Mouse (Mus musculus) midbrain, embryonic 10.5 days (tissue): ENCODE results near the gene 1700028P14Rik. TPM values are rescaled to one million over a fixed set of nuclear protein-coding genes. Genes with fewer than 3 reads are reported as not detected.

Source experiments
- DNase-seq: peaks from one replicate; pipeline ENCODE4 v3.0.0-alpha.2; 2017; ENCODE audit warnings: low spot score
- H3K27ac ChIP-seq: fragments of 300-500 bp; sonication (generic); replicated peaks from 2 replicates; pipeline ENCODE4 v1.5.1; 2016; ENCODE audit warnings: mild to moderate bottlenecking
- H3K27me3 ChIP-seq: fragments of 300-500 bp; sonication (generic); 2 replicates; pipeline ENCODE4 v1.6.1; 2016; ENCODE audit warnings: low read depth, mild to moderate bottlenecking; ENCODE audit not compliant: poor library complexity, severe bottlenecking
- H3K36me3 ChIP-seq: fragments of 300-500 bp; sonication (generic); 2 replicates; pipeline ENCODE4 v1.6.1; 2016; ENCODE audit warnings: mild to moderate bottlenecking, moderate library complexity
- H3K4me1 ChIP-seq: fragments of 300-500 bp; sonication (generic); 2 replicates; pipeline ENCODE4 v1.6.1; 2016
- H3K4me3 ChIP-seq: fragments of 300-500 bp; sonication (generic); 2 replicates; pipeline ENCODE4 v1.5.1; 2016; ENCODE audit warnings: mild to moderate bottlenecking, moderate library complexity
- H3K9me3 ChIP-seq: fragments of 300-500 bp; sonication (generic); replicated peaks from 2 replicates; pipeline ENCODE4 v1.6.1; 2016; ENCODE audit warnings: mild to moderate bottlenecking
- WGBS: fragments of 180-500 bp; shearing (Covaris S2); methylation state at CpG from one replicate; pipeline ENCODE4 v1.1.7; 2016; 5-methylcytosine and 5-hydroxymethylcytosine counted together
- polyA plus RNA-seq: library from polyadenylated mRNA; unstranded; fragments of >200 nt; fragmentation: Nextera tagmentation; extraction: Ambion mirVana; gene quantifications from 2 replicates; pipeline ENCODE4 v1.2.1, GENCODE M21; 2016

1700028P14Rik gene
- polyA plus RNA-seq, 1 experiment from 2014 or later = 0.14 TPM

GRCm38 (mm10) chr19:23657261-23657932 lies 4.8 kb upstream of the 1700028P14Rik start:
- 76% methylated on average over 12 of the region's 12 CpGs for WGBS
- DNase-seq = no peak

DNA sequence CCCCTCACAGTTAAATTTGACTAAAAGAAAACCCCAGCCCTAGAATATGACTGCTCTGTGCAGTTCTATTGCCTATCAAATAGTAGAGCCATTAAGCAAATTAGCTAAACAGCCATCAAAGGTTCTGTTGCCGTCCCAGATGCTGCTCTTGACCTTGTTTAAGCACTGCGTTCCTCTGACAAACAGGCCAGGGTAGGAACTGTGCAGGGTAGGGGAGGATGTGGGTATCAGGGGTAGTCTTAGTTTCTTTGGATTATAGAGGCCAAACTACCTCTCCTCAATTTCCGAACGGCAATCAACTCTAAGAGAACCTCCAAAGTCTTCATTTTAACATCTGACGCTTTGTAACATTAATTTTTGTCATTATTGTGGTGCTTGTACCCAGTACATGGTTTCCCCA lies 542 bp upstream of the 1700028P14Rik start:
- WGBS = 89% methylated on average over 5 of the region's 5 CpGs
- DNase-seq = no peak
- Histone ChIP-seq H3K4me3 (no peak overlapping the region), H3K4me1 (peaks cover 6% of the 10 kb centered on the region), H3K36me3 (no peaks in the 10 kb centered on the region), H3K27ac (no peak overlapping the region), H3K9me3 (no peaks in the 10 kb centered on the region), H3K27me3 (peaks cover 10% of the 10 kb centered on the region; the same call in 1 of the 2 replicates)

More at GRCm38 (mm10) chr19:23657261-23657932, 4.8 kb upstream of the 1700028P14Rik start:
- Histone ChIP-seq H3K27me3 (no peaks in the 10 kb centered on the region), H3K27ac (no peak overlapping the region), H3K4me3 (no peak overlapping the region), H3K4me1 (peaks cover 4% of the 10 kb centered on the region), H3K36me3 (no peaks in the 10 kb centered on the region), H3K9me3 (no peaks in the 10 kb centered on the region)

DNA sequence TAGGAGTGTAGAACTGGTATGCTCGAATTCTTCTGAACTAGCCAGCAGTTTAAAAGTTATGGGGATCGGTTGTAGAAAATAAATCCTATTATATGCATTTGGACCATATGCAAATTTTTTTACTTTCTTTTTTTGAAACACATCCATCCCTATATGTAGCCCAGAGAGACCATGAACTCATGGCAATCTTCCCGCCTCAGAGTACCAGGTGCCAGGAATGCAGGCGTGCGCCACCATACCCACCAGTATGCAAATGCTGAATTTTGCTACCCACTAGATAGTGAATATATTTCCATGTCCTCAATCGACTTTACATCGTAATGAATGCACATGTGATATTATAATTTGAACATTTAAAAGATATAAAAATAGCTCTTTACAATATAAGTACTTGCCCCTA lies 5.3 kb downstream of the 1700028P14Rik start:
- Histone ChIP-seq H3K27me3 (peaks cover 9% of the 10 kb centered on the region; the same call in 1 of the 2 replicates), H3K27ac (no peak overlapping the region), H3K4me1 (peaks cover under 1% of the 10 kb centered on the region), H3K36me3 (no peaks in the 10 kb centered on the region), H3K4me3 (no peak overlapping the region), H3K9me3 (no peaks in the 10 kb centered on the region)
- WGBS = 95% methylated on average over 7 of the region's 7 CpGs
- no peak for DNase-seq

- no peak overlapping the region for H3K4me3 ChIP-seq
- H3K4me1 ChIP-seq = no peaks in the 10 kb centered on the region
- WGBS = 78% methylated on average over 7 of the region's 7 CpGs
- no peak overlapping the region for H3K27ac ChIP-seq
- DNase-seq = no peak
- H3K9me3 ChIP-seq = no peaks in the 10 kb centered on the region
- H3K36me3 ChIP-seq = no peaks in the 10 kb centered on the region
- no peaks in the 10 kb centered on the region for H3K27me3 ChIP-seq
These were observed 7.3 kb downstream of the 1700028P14Rik start for GRCm38 (mm10) chr19:23645347-23645746.

DNA sequence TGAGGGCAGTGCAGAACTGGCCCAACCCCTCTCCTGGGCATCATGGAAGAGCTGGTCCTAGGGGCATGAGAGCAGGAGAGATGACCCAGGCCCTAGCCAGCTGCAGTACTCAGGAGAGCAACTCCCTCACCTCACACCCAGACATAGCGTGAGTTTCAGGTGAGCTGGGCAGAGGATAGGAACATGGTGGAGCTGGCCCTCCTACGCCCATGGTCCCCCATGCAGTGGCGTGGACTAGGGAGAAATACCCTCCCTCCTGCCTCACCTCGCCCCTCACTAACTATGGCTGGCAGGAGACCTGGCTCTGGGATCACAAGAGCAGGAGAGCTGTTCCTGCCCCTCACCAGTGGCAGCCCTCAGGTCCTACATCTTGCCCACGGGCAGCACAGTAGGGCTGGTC lies 8.8 kb downstream of the 1700028P14Rik start:
- WGBS = 91% methylated on average over 5 of the region's 5 CpGs

DNA sequence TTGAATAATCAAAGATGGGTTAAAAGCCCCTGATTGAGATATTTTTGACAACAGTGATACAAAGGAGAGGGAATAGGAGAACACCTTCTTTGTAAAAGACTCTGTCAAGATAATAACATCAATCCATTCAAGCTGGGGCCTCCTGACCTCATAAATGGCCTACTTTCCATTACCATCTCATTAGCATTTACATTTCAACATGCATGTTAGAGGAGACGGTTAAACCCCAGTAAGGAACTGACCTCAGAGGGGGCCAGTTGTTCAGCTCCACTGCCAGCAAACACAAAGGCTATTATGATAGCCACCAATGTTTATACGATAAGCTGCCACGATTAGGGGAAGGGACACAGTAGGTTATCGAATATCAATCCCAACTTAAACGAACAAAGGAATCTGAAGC lies 15.8 kb downstream of the 1700028P14Rik start:
- no peak overlapping the region for H3K4me3 ChIP-seq
- no peak overlapping the region for H3K27ac ChIP-seq
- no peak for DNase-seq
- no peaks in the 10 kb centered on the region for H3K36me3 ChIP-seq
- no peaks in the 10 kb centered on the region for H3K9me3 ChIP-seq
- peaks cover 7% of the 10 kb centered on the region; the same call in 1 of the 2 replicates for H3K4me1 ChIP-seq
- WGBS = 55% methylated on average over 5 of the region's 5 CpGs
- no peaks in the 10 kb centered on the region for H3K27me3 ChIP-seq

More for the DNA sequence above, 8.8 kb downstream of the 1700028P14Rik start:
- Histone ChIP-seq H3K4me3 (no peak overlapping the region), H3K27me3 (no peaks in the 10 kb centered on the region), H3K36me3 (no peaks in the 10 kb centered on the region), H3K9me3 (no peaks in the 10 kb centered on the region), H3K4me1 (no peaks in the 10 kb centered on the region), H3K27ac (no peak overlapping the region)
- DNase-seq = no peak

- Histone ChIP-seq H3K36me3 (no peaks in the 10 kb centered on the region), H3K4me1 (peaks cover 3% of the 10 kb centered on the region; the same call in 1 of the 2 replicates), H3K27me3 (no peaks in the 10 kb centered on the region), H3K9me3 (no peaks in the 10 kb centered on the region), H3K27ac (no peak overlapping the region), H3K4me3 (no peak overlapping the region)
- DNase-seq = no peak
- WGBS = 79% methylated on average over 11 of the region's 11 CpGs
These were observed 20.8 kb downstream of the 1700028P14Rik start for GRCm38 (mm10) chr19:23631611-23632492.

GRCm38 (mm10) chr19:23614268-23614667 lies 38.3 kb downstream of the 1700028P14Rik start:
- DNase-seq = no peak
- Histone ChIP-seq H3K4me3 (no peak overlapping the region), H3K36me3 (no peaks in the 10 kb centered on the region), H3K4me1 (no peaks in the 10 kb centered on the region), H3K27me3 (no peaks in the 10 kb centered on the region), H3K27ac (no peak overlapping the region), H3K9me3 (no peaks in the 10 kb centered on the region)
- WGBS = 93% methylated on average over 7 of the region's 7 CpGs

- Histone ChIP-seq H3K27ac (no peak overlapping the region), H3K27me3 (no peaks in the 10 kb centered on the region), H3K9me3 (no peaks in the 10 kb centered on the region), H3K36me3 (no peaks in the 10 kb centered on the region), H3K4me1 (no peaks in the 10 kb centered on the region), H3K4me3 (no peak overlapping the region)
- no peak for DNase-seq
- 84% methylated on average over 4 of the region's 4 CpGs for WGBS
These were observed 42.9 kb downstream of the 1700028P14Rik start for GRCm38 (mm10) chr19:23609724-23610123.

GRCm38 (mm10) chr19:23607951-23608350 lies 44.7 kb downstream of the 1700028P14Rik start:
- Histone ChIP-seq H3K27me3 (no peaks in the 10 kb centered on the region), H3K27ac (no peak overlapping the region), H3K4me1 (no peaks in the 10 kb centered on the region), H3K4me3 (no peak overlapping the region), H3K36me3 (no peaks in the 10 kb centered on the region), H3K9me3 (no peaks in the 10 kb centered on the region)
- WGBS = 88% methylated on average over 2 of the region's 2 CpGs
- no peak for DNase-seq

- Histone ChIP-seq H3K36me3 (no peaks in the 10 kb centered on the region), H3K4me3 (no peak overlapping the region), H3K4me1 (no peaks in the 10 kb centered on the region), H3K27ac (no peak overlapping the region), H3K27me3 (no peaks in the 10 kb centered on the region), H3K9me3 (no peaks in the 10 kb centered on the region)
- no peak for DNase-seq
- 88% methylated on average over 3 of the region's 3 CpGs for WGBS
These were observed 57.7 kb downstream of the 1700028P14Rik start for GRCm38 (mm10) chr19:23594950-23595349.

DNA sequence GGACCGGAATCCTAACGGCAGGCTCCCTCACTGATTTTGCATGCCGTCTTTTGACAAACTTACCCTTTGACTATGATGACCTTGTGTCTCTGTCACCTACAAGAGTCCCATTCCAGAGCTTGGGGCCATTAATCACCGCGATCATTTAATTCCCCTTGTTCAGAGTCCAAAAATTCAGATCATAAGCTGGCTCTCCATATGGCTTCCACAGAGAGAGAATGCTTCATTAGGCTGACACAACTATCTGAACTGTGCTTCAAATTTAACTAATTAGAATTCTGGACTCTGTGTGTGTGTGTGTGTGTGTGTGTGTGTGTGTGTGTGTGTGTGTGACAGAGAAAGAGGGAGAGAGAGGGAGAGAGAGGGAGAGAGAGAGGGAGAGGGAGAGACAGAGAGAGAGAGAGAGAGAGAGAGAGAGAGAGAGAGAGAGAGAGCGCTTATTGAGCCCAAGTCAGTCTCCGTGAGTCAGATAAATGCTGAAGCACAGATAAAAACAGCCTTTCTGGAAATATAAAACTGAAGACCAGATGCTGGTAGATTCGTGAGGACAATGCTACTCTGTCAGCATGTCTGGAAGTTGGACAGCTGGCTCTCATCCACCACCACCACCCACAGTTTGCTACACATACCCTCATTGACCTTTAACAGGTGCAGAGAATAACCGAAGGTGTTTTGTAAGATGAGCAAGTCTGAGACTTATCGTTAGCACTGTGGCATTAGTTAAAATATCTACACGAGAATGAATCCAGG lies 73.8 kb downstream of the 1700028P14Rik start:
- no peak overlapping the region for H3K4me3 ChIP-seq
- H3K27me3 ChIP-seq = no peaks in the 10 kb centered on the region
- no peaks in the 10 kb centered on the region for H3K36me3 ChIP-seq
- no peaks in the 10 kb centered on the region for H3K9me3 ChIP-seq
- H3K27ac ChIP-seq = no peak overlapping the region
- DNase-seq = no peak
- no peaks in the 10 kb centered on the region for H3K4me1 ChIP-seq
- WGBS = 91% methylated on average over 11 of the region's 11 CpGs
